Mouse (Mus musculus) c-Kit-negative CD71-positive TER-119-positive erythroid progenitor cells, embryonic 14.5 days (primary cell): ENCODE measurements around the gene 9130213A22Rik.

Source experiments
- DNase-seq: peaks from one replicate; pipeline ENCODE4 v3.0.0-alpha.2; 2013; ENCODE audit warnings: low read depth, low spot score

Gene 9130213A22Rik

GRCm38 (mm10) chr11:69075764-69076479, 46.5 kb downstream of the 9130213A22Rik start:
- no peak for DNase-seq

DNA sequence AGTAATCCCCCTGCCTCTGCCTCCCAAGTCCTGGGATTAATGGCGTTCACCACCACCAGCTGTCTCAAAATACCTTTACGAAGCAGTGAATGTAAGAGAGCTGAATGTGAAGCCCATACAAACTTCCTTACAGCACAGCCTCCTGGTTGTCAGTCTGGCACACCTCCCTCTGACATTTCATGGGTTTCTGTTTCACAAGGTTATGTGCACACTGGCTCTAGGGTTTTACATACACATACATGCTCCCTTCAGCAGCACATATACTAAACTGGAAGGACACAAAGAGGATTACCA, 47.7 kb downstream of the 9130213A22Rik start:
- DNase-seq, result no peak

DNA sequence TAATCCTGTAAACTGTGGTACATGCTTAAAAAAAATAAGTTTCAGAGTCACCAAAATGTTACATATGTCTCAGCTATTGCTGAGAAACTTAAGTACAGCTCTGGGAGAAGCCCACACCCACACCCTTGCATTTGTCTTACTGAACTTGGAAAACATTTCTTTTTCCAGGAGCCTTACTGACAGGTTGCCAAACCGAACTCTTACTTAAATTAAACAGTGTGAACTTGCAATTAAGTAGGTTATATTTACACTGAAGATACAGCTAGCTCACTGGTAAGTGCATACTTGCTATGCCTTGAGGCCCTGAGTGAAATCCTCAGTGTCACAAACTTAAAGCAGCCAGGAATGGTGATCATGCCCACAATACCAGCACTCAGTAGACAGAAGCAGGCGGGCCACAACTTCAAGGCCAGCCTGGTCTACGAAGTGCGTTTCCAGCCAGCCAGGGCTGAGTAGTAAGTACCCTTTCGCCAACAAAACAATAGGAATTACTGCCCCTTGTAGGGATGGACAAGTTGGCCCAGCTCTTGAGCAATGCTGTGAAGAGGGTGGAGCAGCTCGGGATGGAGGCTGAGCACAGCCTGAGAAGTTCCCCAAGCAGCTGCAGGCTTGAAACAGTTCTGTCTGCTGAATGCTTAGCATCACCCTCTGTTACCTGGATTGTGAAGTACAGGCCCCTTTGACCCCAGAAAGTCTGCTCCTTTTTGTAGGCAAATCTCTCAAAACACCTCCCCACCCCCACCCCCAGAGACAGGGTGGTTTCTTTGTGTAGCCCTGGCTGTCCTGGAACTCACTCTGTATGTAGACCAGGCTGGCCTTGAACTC, 48.2 kb downstream of the 9130213A22Rik start:
- DNase-seq, result no peak

GRCm38 (mm10) chr11:69073065-69073888, 49.1 kb downstream of the 9130213A22Rik start:
- DNase-seq, result peak; percentile 94

DNA sequence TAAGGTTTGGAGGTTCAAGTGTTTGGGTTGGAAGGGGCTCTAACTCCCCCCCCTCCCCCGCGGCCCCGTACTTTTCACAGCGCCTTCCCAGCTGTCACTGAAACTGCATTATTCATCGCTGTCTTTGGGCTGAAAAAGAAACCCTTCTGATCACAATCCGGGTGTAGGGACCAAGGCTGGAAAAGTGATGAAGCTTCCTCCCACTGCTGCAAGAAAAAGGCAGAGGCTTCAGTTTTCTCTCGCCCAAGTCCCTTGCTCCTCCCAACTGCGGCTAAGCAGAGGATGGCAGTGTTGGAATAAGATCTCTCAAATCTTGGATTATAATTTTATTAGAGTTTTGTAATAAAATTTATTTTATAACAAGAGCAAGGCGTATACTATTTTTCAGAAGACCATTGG, 49.7 kb downstream of the 9130213A22Rik start:
- DNase-seq, result no peak

- DNase-seq, result no peak
Measured at GRCm38 (mm10) chr11:69072234-69072633, 50.2 kb downstream of the 9130213A22Rik start.

DNA sequence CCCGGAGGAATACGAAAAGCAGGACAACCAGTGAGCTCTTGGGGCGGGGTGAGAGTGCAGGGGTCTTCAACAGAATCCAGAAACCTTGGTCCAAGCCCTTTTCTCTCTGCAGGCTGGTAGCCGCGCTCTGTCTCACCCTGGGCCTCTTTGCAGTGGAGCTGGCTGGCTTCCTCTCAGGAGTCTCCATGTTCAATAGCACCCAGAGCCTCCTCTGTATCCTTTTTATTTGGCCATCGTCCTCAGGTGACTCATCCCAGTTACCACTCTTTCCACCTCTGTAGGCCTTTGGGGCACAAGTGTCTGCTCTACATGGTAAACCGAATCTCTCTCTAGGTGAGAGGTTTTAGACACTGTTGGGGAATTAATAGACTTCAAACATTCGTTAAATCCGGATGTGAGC, 51.1 kb downstream of the 9130213A22Rik start:
- no peak for DNase-seq

DNA sequence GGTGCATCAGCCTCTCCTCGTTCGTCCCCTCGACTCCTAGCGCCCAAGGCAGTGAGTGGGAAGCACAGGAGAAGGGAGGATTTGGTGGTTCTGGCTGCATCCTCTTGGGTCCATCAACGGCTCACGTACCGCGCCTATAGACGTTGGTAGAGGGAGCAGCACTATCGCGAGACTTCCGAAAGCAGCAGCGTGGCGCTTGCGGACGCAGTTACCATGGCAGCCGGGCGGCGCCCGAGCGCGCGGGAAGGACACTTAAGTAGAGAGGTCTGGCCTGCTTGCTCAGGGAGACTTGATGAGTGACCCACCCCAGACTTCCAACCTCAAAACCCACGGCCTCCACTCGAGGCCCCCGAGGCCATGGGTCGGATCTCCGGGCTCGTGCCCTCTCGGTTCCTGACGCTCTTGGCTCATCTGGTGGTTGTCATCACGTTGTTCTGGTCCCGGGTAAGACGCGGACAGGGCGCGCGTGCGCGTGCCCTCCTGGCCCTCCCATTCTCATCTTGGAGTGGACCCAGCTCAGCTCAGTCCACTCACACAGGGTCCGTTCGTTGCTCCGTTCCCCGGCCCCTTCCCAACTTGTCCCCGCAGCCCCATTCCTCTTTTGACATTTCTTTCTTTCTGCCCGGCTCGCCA, 51.7 kb downstream of the 9130213A22Rik start, which contains the start of gene Tmem107:
TSS of gene Tmem107 (plus strand) at position 217 of the 633 bp plus-strand sequence.
- peak; percentile 93 for DNase-seq

DNA sequence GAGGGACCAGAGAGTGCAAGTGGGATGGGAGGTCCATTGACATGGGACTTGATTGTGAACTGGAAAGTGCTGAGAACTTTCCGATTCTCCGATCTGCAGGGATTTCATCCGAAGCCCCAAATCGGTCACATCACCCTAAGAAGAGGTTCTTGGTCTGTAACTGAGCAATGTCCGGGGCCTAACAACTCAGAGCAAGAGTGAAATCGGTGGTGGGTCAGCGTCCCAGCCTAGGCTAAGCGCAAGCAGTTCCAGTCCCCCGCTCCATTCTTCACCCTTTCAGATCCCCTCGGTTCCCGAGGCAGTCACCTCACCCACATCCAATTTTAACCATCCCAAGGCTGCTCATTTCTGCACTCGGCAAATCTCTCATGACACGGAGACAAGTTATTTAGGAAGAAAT, 52.3 kb downstream of the 9130213A22Rik start:
- DNase-seq, result no peak
